Mouse (Mus musculus) limb, embryonic 11.5 days (tissue): ENCODE measurements around the gene Bcl6b. TPM values are rescaled to one million over a fixed set of nuclear protein-coding genes. Genes with fewer than 3 reads are reported as not detected.

ENCODE experiments used
- ATAC-seq: fragments of 200-750 bp; cut with Nextera tagmentation; 2 replicates; pipeline ENCODE4 v1.8.0; 2017; ENCODE audit warnings: low read depth; ENCODE audit not compliant: insufficient number of reproducible peaks, low FRiP score, low TSS enrichment
- DNase-seq: peaks from one replicate; pipeline ENCODE4 v3.0.0-alpha.2; 2015; ENCODE audit warnings: low spot score
- H3K27ac ChIP-seq: fragments of 300-500 bp; sonication (generic); replicated peaks from 2 replicates; pipeline ENCODE4 v1.5.1; 2014; ENCODE audit warnings: low read depth, mild to moderate bottlenecking, low read length
- H3K27me3 ChIP-seq: fragments of 300-500 bp; sonication (generic); 2 replicates; pipeline ENCODE4 v1.6.1; 2014; ENCODE audit warnings: mild to moderate bottlenecking, low read length, mixed read lengths; ENCODE audit not compliant: control insufficient read depth, insufficient read depth
- H3K36me3 ChIP-seq: fragments of 300-500 bp; sonication (generic); 2 replicates; pipeline ENCODE4 v1.6.1; 2014; ENCODE audit warnings: mild to moderate bottlenecking, low read length, moderate library complexity, mixed read lengths; ENCODE audit not compliant: control insufficient read depth, insufficient read depth
- H3K4me1 ChIP-seq: fragments of 300-500 bp; sonication (generic); 2 replicates; pipeline ENCODE4 v1.6.1; 2014; ENCODE audit warnings: low read length, mixed read lengths; ENCODE audit not compliant: control insufficient read depth, insufficient read depth
- H3K4me2 ChIP-seq: fragments of 300-500 bp; sonication (generic); 2 replicates; pipeline ENCODE4 v1.6.1; 2014; ENCODE audit warnings: low read depth, mild to moderate bottlenecking, moderate library complexity; ENCODE audit not compliant: severe bottlenecking
- H3K4me3 ChIP-seq: fragments of 300-500 bp; sonication (generic); 2 replicates; pipeline ENCODE4 v1.5.1; 2014; ENCODE audit warnings: low read depth, low read length
- H3K9ac ChIP-seq: fragments of 300-500 bp; sonication (generic); 2 replicates; pipeline ENCODE4 v1.6.1; 2014; ENCODE audit warnings: mild to moderate bottlenecking, low read length
- H3K9me3 ChIP-seq: fragments of 300-500 bp; sonication (generic); 2 replicates; pipeline ENCODE4 v1.6.1; 2016; ENCODE audit warnings: low read length; ENCODE audit not compliant: control insufficient read depth
- WGBS: fragments of 180-500 bp; shearing (Covaris S2); extraction: QIAGEN DNeasy Blood & Tissue Kit; methylation state at CpG from one replicate; pipeline ENCODE4 v1.1.7; 2014; 5-methylcytosine and 5-hydroxymethylcytosine counted together
- polyA plus RNA-seq: library from polyadenylated mRNA; unstranded; fragments of >200 nt; fragmentation: Nextera tagmentation; extraction: Ambion mirVana; gene quantifications from 2 replicates; pipeline ENCODE4 v1.2.1, GENCODE M21; 2014

The Bcl6b gene
- polyA plus RNA-seq, 1 experiment from 2014 or later = 7.5 TPM

DNA sequence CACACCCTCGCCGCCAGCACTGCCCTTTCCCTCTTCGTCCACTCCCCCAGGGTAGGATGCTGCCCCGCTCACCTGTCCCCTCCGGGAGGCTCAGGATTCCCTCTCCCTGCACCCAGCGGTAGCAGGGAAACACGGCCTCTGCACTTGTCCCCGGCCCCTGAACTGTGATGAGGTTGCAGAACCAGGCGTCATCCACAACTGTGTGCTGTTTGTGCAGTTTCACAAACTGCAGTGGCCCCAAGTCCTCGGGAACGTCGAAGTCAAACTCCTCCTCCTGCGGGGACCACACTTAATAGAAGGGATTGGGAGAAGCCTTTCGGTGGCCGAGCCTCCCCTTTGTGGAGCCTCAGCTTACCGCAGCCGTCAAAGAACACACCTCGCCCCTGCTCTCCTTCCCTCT, 24.7 kb upstream of the Bcl6b start:
- DNase-seq (peak; percentile 31), ATAC-seq (no peak)
- Histone ChIP-seq H3K4me2 (peak overlapping the region; percentile 47; the same call in 1 of the 2 replicates), H3K27ac (no peak overlapping the region), H3K27me3 (peaks cover 34% of the 10 kb centered on the region), H3K9me3 (no peaks in the 10 kb centered on the region), H3K4me1 (no peaks in the 10 kb centered on the region), H3K9ac (no peak overlapping the region), H3K4me3 (peak overlapping the region; percentile 20; the same call in 1 of the 2 replicates), H3K36me3 (no peaks in the 10 kb centered on the region)
- WGBS = 8% methylated on average over 18 of the region's 18 CpGs

DNA sequence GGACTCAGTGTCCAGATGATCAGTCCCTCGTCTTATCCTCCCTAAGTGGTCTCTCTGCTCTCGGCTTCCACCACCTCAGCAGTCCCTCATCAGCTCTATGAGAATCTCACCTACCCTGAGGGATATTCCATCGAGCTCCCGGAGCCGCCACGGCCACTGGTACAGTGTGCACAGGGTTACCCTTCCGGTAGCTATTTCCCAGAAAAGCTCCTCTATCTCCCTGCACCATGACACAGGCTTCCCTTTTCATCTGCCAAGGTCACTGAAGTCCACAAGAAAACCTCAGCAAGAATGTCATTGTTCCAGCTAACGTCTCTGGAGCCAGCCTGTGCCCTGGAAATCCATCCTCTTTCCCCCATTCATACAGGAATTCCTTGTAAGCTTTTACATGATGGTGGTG, 22.3 kb upstream of the Bcl6b start:
- Histone ChIP-seq H3K36me3 (no peaks in the 10 kb centered on the region), H3K27ac (no peak overlapping the region), H3K4me1 (no peaks in the 10 kb centered on the region), H3K9ac (no peak overlapping the region), H3K4me2 (no peak overlapping the region), H3K9me3 (no peaks in the 10 kb centered on the region), H3K27me3 (peaks cover 34% of the 10 kb centered on the region), H3K4me3 (no peak overlapping the region)
- DNase-seq = no peak
- WGBS = 78% methylated on average over 8 of the region's 8 CpGs
- no peak for ATAC-seq

DNA sequence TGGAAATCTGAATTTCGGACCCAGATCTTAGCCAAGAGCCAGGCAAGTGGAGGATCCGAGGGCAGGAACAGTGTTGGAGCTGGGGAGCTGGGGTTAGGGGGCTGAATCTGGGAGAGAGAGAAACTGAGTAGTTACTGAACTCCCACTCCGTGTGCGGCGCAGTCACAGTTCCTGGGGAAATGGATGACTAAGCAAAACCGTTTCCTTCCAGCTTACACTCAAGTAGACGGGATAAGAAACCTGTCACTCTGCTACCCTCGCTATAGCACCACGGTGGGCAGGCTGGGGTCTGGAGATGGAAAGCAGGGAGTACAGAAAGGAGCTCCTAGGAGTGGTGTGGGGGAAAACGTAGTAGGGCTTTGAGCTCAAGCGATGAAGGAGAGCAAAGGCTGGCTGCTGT, 20.6 kb upstream of the Bcl6b start:
- H3K27me3 ChIP-seq = peaks cover 30% of the 10 kb centered on the region
- WGBS = 75% methylated on average over 11 of the region's 11 CpGs
- no peaks in the 10 kb centered on the region for H3K9me3 ChIP-seq
- H3K4me3 ChIP-seq = no peak overlapping the region
- H3K27ac ChIP-seq = no peak overlapping the region
- H3K4me1 ChIP-seq = no peaks in the 10 kb centered on the region
- H3K9ac ChIP-seq = no peak overlapping the region
- ATAC-seq (no peak), DNase-seq (no peak)
- no peaks in the 10 kb centered on the region for H3K36me3 ChIP-seq
- H3K4me2 ChIP-seq = no peak overlapping the region

DNA sequence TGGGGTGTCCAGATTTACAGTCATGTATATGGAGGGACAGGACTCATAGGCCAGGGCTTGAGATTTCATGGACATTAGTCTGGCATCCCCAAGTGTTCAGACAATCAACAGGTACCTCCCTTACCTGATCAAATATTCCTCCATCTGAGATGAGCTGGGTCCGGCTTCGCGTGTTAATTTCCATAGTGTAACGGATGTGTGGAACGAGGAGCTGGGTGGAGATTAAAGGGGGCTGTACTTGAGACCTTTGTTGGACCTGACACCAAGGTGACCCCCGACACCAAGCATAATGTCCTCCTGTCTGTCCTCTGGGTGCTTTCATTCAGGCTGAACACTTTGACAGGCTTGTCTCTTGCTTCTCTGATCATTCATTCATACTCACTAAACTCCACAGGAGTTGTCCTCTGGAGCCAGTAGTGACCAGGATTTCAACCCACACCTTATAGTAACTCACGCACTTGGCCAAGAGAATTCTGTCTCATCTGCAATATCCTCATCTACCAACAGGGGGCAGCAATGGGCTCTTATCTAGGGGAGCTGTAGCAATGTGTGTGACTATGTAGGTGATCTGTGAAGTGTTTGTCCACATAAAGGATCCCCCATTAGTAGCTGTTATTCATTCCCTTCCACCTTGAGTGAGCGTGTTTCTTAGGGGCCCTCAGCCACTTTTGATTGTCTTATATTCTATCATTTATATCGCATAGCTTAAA, 17.7 kb upstream of the Bcl6b start:
- no peak for ATAC-seq
- H3K9ac ChIP-seq = no peak overlapping the region
- no peak overlapping the region for H3K4me2 ChIP-seq
- no peaks in the 10 kb centered on the region for H3K36me3 ChIP-seq
- H3K27me3 ChIP-seq = peaks cover 3% of the 10 kb centered on the region; the same call in 1 of the 2 replicates
- H3K27ac ChIP-seq = no peak overlapping the region
- H3K4me3 ChIP-seq = no peak overlapping the region
- H3K9me3 ChIP-seq = no peaks in the 10 kb centered on the region
- WGBS = 50% methylated on average over 9 of the region's 9 CpGs
- DNase-seq = peak; percentile 78
- no peaks in the 10 kb centered on the region for H3K4me1 ChIP-seq

DNA sequence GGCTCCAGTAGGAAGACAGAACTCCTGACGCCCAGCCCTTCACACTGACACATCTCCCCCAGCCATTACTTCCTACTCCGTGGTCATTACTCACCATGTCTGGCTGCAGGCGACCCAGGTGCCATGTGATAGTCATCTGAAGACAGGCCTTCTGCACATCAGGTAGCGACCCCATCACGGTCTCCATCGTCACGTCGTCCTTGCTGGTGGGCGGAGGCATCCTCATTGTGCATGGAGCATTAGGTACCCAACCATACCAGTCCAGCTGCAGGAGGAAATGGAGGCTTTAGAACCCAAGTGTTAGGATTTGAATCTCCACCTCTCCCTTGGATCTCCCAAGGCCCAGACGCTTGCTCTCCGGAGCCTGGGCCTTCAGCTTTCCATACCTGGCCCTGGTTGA, 13.0 kb upstream of the Bcl6b start:
- Histone ChIP-seq H3K4me3 (no peak overlapping the region), H3K4me2 (no peak overlapping the region), H3K4me1 (peaks cover 6% of the 10 kb centered on the region), H3K36me3 (no peaks in the 10 kb centered on the region), H3K27me3 (no peaks in the 10 kb centered on the region), H3K9me3 (no peaks in the 10 kb centered on the region), H3K9ac (no peak overlapping the region), H3K27ac (no peak overlapping the region)
- no peak for ATAC-seq
- 68% methylated on average over 11 of the region's 11 CpGs for WGBS
- no peak for DNase-seq

DNA sequence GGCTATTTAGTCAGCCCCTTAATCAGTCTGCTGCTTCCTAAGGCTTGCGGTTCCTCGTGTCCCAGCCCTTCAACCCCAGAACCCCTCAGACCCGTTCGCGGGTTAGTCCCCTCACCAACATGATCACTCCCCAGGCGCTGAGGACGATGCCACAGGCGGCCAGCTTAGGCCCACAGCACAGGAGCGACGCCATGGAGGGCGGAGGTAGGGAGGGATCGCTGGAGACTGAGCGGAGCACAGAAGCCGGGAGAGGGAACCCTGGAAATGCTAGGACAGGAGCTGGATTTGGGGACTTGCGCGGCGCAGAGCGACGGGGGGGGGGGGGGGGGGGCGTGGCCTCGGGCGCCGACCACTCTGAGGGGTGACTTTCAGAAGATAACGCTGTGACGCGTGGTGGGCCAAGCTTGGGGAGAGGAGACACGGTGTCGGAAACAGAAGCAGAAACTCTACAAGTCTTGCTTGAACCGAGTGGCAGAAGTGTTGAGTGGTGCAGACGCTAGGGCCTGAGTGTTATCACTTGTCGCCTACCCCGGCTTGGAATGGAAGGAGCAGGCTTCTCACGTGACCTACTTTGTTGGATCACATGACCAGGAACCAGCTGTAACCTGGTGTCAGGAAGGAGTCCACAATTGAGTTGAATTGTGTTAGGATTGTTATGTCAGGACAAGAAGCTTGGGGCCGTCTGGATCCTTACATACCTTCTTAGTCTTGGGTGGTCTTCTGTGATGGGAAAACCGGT, 10.1 kb upstream of the Bcl6b start, which contains the start of the genes Gm21988 and Rnasek:
Gm21988 (minus strand) TSS at position 290 of the 739 bp plus-strand sequence.
Rnasek (minus strand) TSS at position 302 of the 739 bp plus-strand sequence.
- peaks cover 3% of the 10 kb centered on the region; the same call in 1 of the 2 replicates for H3K36me3 ChIP-seq
- H3K4me1 ChIP-seq = peaks cover 13% of the 10 kb centered on the region
- WGBS = 0% methylated on average over 29 of the region's 35 CpGs
- H3K27ac ChIP-seq = peak within 1 kb of the TSS; percentile 75
- peak within 1 kb of the TSS; percentile 93 for H3K4me2 ChIP-seq
- DNase-seq (peak; percentile 88), ATAC-seq (peak; percentile 31; the same call in 1 of the 2 replicates)
- no peaks in the 10 kb centered on the region for H3K27me3 ChIP-seq
- H3K9me3 ChIP-seq = no peaks in the 10 kb centered on the region
- peak within 1 kb of the TSS; percentile 89 for H3K4me3 ChIP-seq
- peak within 1 kb of the TSS; percentile 84 for H3K9ac ChIP-seq

DNA sequence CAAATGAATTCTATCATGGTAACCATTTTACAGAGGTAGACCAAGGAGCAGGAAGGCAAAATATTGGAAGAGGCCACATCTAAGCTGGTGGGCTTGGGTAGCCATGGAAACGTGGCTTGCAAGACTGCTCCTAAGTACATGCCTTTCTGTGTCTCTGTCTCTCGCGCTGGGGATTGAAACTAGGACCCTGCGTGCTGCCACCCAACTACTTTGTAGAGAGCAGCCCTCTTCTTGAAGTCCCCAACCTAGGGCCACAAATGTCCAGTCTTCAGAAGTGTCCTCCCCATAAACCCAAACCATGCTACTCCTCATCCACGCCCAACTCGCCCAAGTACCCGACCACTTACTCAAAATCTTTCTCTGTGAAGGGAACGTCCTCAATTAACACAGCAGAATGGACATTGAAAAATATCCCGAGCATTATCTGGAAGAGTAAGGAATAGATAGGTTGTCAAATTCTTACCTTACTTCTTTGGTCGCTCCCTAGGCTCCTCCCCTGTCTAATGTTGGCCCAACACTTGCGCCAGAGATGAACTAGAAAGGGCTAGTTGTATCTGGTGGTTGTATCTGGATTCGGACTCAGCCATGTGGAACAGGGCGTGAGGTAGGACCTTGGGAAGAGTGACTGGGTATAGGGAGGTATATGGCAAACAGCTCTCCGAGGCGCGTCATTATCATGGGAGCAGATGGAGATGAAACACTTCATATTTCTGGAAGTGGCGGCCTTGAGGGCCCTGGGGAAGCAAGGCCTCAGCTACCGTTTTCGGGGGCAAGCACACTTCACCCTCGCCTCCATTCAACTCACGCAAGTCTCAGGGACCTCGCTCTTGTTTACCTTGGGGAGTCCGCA, 9.2 kb upstream of the Bcl6b start:
- 13% methylated on average over 23 of the region's 23 CpGs for WGBS
- DNase-seq = no peak
- Histone ChIP-seq H3K4me3 (peak overlapping the region; percentile 89), H3K9ac (peak overlapping the region; percentile 84), H3K4me2 (peak overlapping the region; percentile 93), H3K4me1 (peaks cover 13% of the 10 kb centered on the region), H3K36me3 (peaks cover 7% of the 10 kb centered on the region; the same call in 1 of the 2 replicates), H3K9me3 (no peaks in the 10 kb centered on the region), H3K27ac (0 out of 2 replicates have a peak overlapping the region, but pooled peaks have one; percentile 77), H3K27me3 (no peaks in the 10 kb centered on the region)
- ATAC-seq = no peak
